Mouse (Mus musculus): Measurements from ENCODE around the gene Hnrnpl. TPM values are rescaled to one million over a fixed set of nuclear protein-coding genes. Genes with fewer than 3 reads are reported as not detected.

Hnrnpl gene
- total and polyA plus RNA-seq, 3 experiments, result 296 to 645 (median 371) TPM

- in situ Hi-C loops (cut with MboI; ENCODE audit: low pct_ligation_motif_present, low pct_unique_long_range_greater_than_20kb, low sequenced_read_pairs), result loop anchor here (5.0 to 25.0 kb wide), 2 partner anchors 71 to 241 kb away; no protein-coding TSS in a partner anchor
Measured at GRCm38 (mm10) chr7:28795832-28796231, 12.5 kb upstream of the Hnrnpl start.

GRCm38 (mm10) chr7:28796562-28796975 is 11.8 kb upstream of the Hnrnpl start:
- peak; percentile 94 for DNase-seq (ENCODE audit: extremely low read depth)
- peak overlapping the region; percentile 64 to 87 (median 84) for H3K4me3 ChIP-seq (replicated peaks in 1 of 3; ENCODE audit: low read depth in 2 of 3, low read length in 2 of 3, poor library complexity in 1 of 3)
- dilution Hi-C loops (cut with MboI; ENCODE audit: extremely low pct_ligation_motif_present, extremely low pct_unique_long_range_greater_than_20kb, low sequenced_read_pairs), result no loop called here
- H3K27ac ChIP-seq (ENCODE audit: insufficient read depth, low read depth), result peak overlapping the region; percentile 90
- H3K79me2 ChIP-seq (replicated peaks; ENCODE audit: control insufficient read depth, extremely low read depth, insufficient read depth, poor library complexity, severe bottlenecking), result peaks cover 12% of the 10 kb centered on the region
- peaks cover 21 to 32% of the 10 kb centered on the region in 2 experiments for H3K36me3 ChIP-seq (replicated peaks in 1 of 2; ENCODE audit: control insufficient read depth in 1 of 2, insufficient read depth in 1 of 2, low read length in 1 of 2)
- peaks cover 18 to 39% of the 10 kb centered on the region in 2 experiments for H3K4me1 ChIP-seq (ENCODE audit: control insufficient read depth in 1 of 2, insufficient read depth in 2 of 2)
- in situ Hi-C loops (cut with MboI; ENCODE audit: low pct_ligation_motif_present, low pct_unique_long_range_greater_than_20kb, low sequenced_read_pairs), result loop anchor here (5.0 to 25.0 kb wide), 2 partner anchors 71 to 241 kb away; no protein-coding TSS in a partner anchor
- peak overlapping the region; percentile 86 for H3K9ac ChIP-seq (ENCODE audit: insufficient read depth, low read depth)
- peak overlapping the region; percentile 85 for H3K4me2 ChIP-seq (ENCODE audit: insufficient read depth, low read depth, poor library complexity, severe bottlenecking)
- H3K27me3 ChIP-seq (replicated peaks), result no peaks in the 10 kb centered on the region
- H3K9me3 ChIP-seq (replicated peaks; ENCODE audit: low read length), result no peaks in the 10 kb centered on the region
- TF ChIP-seq MXI1 (IDR thresholded peaks at IDR 0.05; ENCODE audit: low read depth, low read length) (peak; percentile 93), UBTF (IDR thresholded peaks at IDR 0.05; ENCODE audit: low read depth, low read length) (peak; percentile 80), USF1 (IDR thresholded peaks at IDR 0.05; ENCODE audit: low read depth, low read length) (no peak), EP300 (IDR thresholded peaks at IDR 0.05; ENCODE audit: low read length) (no peak), MEF2A (IDR thresholded peaks at IDR 0.05; ENCODE audit: borderline replicate concordance, low read depth, low read length) (peak; percentile 69), NRF1 (IDR thresholded peaks at IDR 0.05; ENCODE audit: low read depth, low read length) (peak; percentile 82), PAX5 (IDR thresholded peaks at IDR 0.05; ENCODE audit: low read length) (no peak), ZC3H11A (IDR thresholded peaks at IDR 0.05; ENCODE audit: low read depth, low read length) (peak; percentile 48; the same call in 1 of the 2 replicates), NELFE (IDR thresholded peaks at IDR 0.05; ENCODE audit: low read depth, low read length) (peak; percentile 57; the same call in 1 of the 2 replicates), ZNF384 (IDR thresholded peaks at IDR 0.05; ENCODE audit: low read depth, low read length) (peak; percentile 79), POLR2A (IDR thresholded peaks at IDR 0.05; ENCODE audit: low read depth, low read length) (peak; percentile 61), ZMIZ1 (IDR thresholded peaks at IDR 0.05; ENCODE audit: low read depth, low read length) (peak; percentile 15; the same call in 1 of the 2 replicates), MYC (IDR thresholded peaks at IDR 0.05; ENCODE audit: low read depth, low read length) (peak; percentile 97), RAD21 (IDR thresholded peaks at IDR 0.05; ENCODE audit: low read depth, low read length) (peak; percentile 82), HCFC1 (IDR thresholded peaks at IDR 0.05; ENCODE audit: low read depth, low read length) (peak; percentile 63), IRF4 (IDR thresholded peaks at IDR 0.05; ENCODE audit: low read depth, low read length) (peak; percentile 77), JUN (IDR thresholded peaks at IDR 0.05; ENCODE audit: insufficient read depth, low read depth, low read length) (no peak)

More at GRCm38 (mm10) chr7:28795832-28796231, 12.5 kb upstream of the Hnrnpl start:
- DNase-seq (ENCODE audit: extremely low read depth), result peak; percentile 85
- peak overlapping the region; percentile 73 for H3K4me2 ChIP-seq (ENCODE audit: insufficient read depth, low read depth, poor library complexity, severe bottlenecking)
- peak overlapping the region; percentile 90 for H3K27ac ChIP-seq (ENCODE audit: insufficient read depth, low read depth)
- TF ChIP-seq JUN (IDR thresholded peaks at IDR 0.05; ENCODE audit: insufficient read depth, low read depth, low read length) (no peak), E2F4 (IDR thresholded peaks at IDR 0.05; ENCODE audit: insufficient replicate concordance, low read depth, low read length) (no peak), SIN3A (IDR thresholded peaks at IDR 0.05; ENCODE audit: low read length) (no peak), ZKSCAN1 (IDR thresholded peaks at IDR 0.05; ENCODE audit: borderline replicate concordance, low read depth, low read length) (no peak), MEF2A (IDR thresholded peaks at IDR 0.05; ENCODE audit: borderline replicate concordance, low read depth, low read length) (0 out of 2 replicates have a peak, but pooled peaks have one; percentile 35), MAZ (IDR thresholded peaks at IDR 0.05; ENCODE audit: low read depth, low read length) (no peak), JUND (conservative IDR thresholded peaks at IDR 0.05; ENCODE audit: low read depth, low read length) (no peak), CHD2 (IDR thresholded peaks at IDR 0.05; ENCODE audit: low read length) (no peak), USF2 (conservative IDR thresholded peaks at IDR 0.05; ENCODE audit: low read depth, low read length) (no peak), EP300 (IDR thresholded peaks at IDR 0.05; ENCODE audit: low read length) (no peak), MAX (IDR thresholded peaks at IDR 0.05; ENCODE audit: low read length) (peak; percentile 18; the same call in 1 of the 2 replicates), TCF12 (IDR thresholded peaks at IDR 0.05; ENCODE audit: low read depth, low read length) (peak; percentile 80), NRF1 (IDR thresholded peaks at IDR 0.05; ENCODE audit: low read depth, low read length) (peak; percentile 34; the same call in 1 of the 2 replicates), HCFC1 (IDR thresholded peaks at IDR 0.05; ENCODE audit: low read depth, low read length) (peak; percentile 76), ZC3H11A (IDR thresholded peaks at IDR 0.05; ENCODE audit: low read depth, low read length) (no peak), RAD21 (IDR thresholded peaks at IDR 0.05; ENCODE audit: low read depth, low read length) (no peak), GABPA (IDR thresholded peaks at IDR 0.05; ENCODE audit: insufficient replicate concordance, low read depth, low read length) (no peak), MAFK (IDR thresholded peaks at IDR 0.05; ENCODE audit: insufficient replicate concordance, low read length) (no peak), ZMIZ1 (IDR thresholded peaks at IDR 0.05; ENCODE audit: low read depth, low read length) (no peak; the same call in none of the 2 replicates), POLR2AphosphoS2 (IDR thresholded peaks at IDR 0.05; ENCODE audit: low read depth, low read length) (peak; percentile 43; the same call in 1 of the 2 replicates), CTCF (conservative IDR thresholded peaks at IDR 0.05 in 1 of 2, IDR thresholded peaks at IDR 0.05 in 1 of 2; ENCODE audit: low read depth in 2 of 2, low read length in 2 of 2) (no peak), RCOR1 (conservative IDR thresholded peaks at IDR 0.05; ENCODE audit: low read depth, low read length) (no peak), IRF4 (IDR thresholded peaks at IDR 0.05; ENCODE audit: low read depth, low read length) (peak; percentile 45; the same call in 1 of the 2 replicates), CHD1 (IDR thresholded peaks at IDR 0.05; ENCODE audit: low read depth, low read length) (no peak), NELFE (IDR thresholded peaks at IDR 0.05; ENCODE audit: low read depth, low read length) (peak; percentile 83), PAX5 (IDR thresholded peaks at IDR 0.05; ENCODE audit: low read length) (no peak), ELF1 (IDR thresholded peaks at IDR 0.05; ENCODE audit: low read depth, low read length) (peak; percentile 90), ZNF384 (IDR thresholded peaks at IDR 0.05; ENCODE audit: low read depth, low read length) (no peak), MYC (IDR thresholded peaks at IDR 0.05; ENCODE audit: low read depth, low read length) (no peak), POLR2A (IDR thresholded peaks at IDR 0.05; ENCODE audit: low read depth, low read length) (peak; percentile 80), ETS1 (conservative IDR thresholded peaks at IDR 0.05; ENCODE audit: low read depth, low read length) (no peak), TBP (conservative IDR thresholded peaks at IDR 0.05; ENCODE audit: low read depth, low read length) (peak; percentile 89), UBTF (IDR thresholded peaks at IDR 0.05; ENCODE audit: low read depth, low read length) (no peak), MXI1 (IDR thresholded peaks at IDR 0.05; ENCODE audit: low read depth, low read length) (no peak; the same call in 1 of the 2 replicates), KAT2A (IDR thresholded peaks at IDR 0.05; ENCODE audit: insufficient replicate concordance, low read length) (peak; percentile 66; the same call in 1 of the 2 replicates), USF1 (IDR thresholded peaks at IDR 0.05; ENCODE audit: low read depth, low read length) (no peak), BHLHE40 (IDR thresholded peaks at IDR 0.05; ENCODE audit: low read depth, low read length) (0 out of 2 replicates have a peak, but pooled peaks have one; percentile 28), SMC3 (IDR thresholded peaks at IDR 0.05; ENCODE audit: low read depth, low read length) (no peak)
- peak overlapping the region; percentile 86 for H3K9ac ChIP-seq (ENCODE audit: insufficient read depth, low read depth)
- peaks cover 21 to 32% of the 10 kb centered on the region in 2 experiments for H3K36me3 ChIP-seq (replicated peaks in 1 of 2; ENCODE audit: control insufficient read depth in 1 of 2, insufficient read depth in 1 of 2, low read length in 1 of 2)
- peaks cover 20 to 43% of the 10 kb centered on the region in 2 experiments for H3K4me1 ChIP-seq (ENCODE audit: control insufficient read depth in 1 of 2, insufficient read depth in 2 of 2)
- dilution Hi-C loops (cut with MboI; ENCODE audit: extremely low pct_ligation_motif_present, extremely low pct_unique_long_range_greater_than_20kb, low sequenced_read_pairs), result no loop called here
- peak overlapping the region; percentile 63 to 87 (median 84) for H3K4me3 ChIP-seq (replicated peaks in 1 of 3; ENCODE audit: low read depth in 2 of 3, low read length in 2 of 3, poor library complexity in 1 of 3)
- no peaks in the 10 kb centered on the region for H3K27me3 ChIP-seq (replicated peaks)
- no peaks in the 10 kb centered on the region for H3K9me3 ChIP-seq (replicated peaks; ENCODE audit: low read length)
- H3K79me2 ChIP-seq (replicated peaks; ENCODE audit: control insufficient read depth, extremely low read depth, insufficient read depth, poor library complexity, severe bottlenecking), result peaks cover 12% of the 10 kb centered on the region

All from CH12.LX (cell line).